Mouse (Mus musculus) brain, embryonic 14.5 days (tissue): ENCODE measurements at regions not wholly inside any gene's neighbourhood (a gene's known extent, or its start where the extent isn't known, plus 50 kb on each side); places are given as distances from the start of the nearest gene placed in this dataset.

Source experiments
- CTCF ChIP-seq: fragments of 200-500 bp; IDR thresholded peaks from 2 replicates; pipeline ENCODE4 v1.5.1; 2012; ENCODE audit warnings: inconsistent platforms, mild to moderate bottlenecking, moderate library complexity, borderline replicate concordance; ENCODE audit not compliant: insufficient read depth, insufficient read length; ENCODE audit errors: extremely low read depth
- POLR2A ChIP-seq: fragments of 200-500 bp; IDR thresholded peaks from 2 replicates; pipeline ENCODE4 v1.6.1; 2012; ENCODE audit warnings: mild to moderate bottlenecking, inconsistent platforms, borderline replicate concordance; ENCODE audit not compliant: poor library complexity, insufficient read depth, insufficient read length, severe bottlenecking; ENCODE audit errors: extremely low read depth

DNA sequence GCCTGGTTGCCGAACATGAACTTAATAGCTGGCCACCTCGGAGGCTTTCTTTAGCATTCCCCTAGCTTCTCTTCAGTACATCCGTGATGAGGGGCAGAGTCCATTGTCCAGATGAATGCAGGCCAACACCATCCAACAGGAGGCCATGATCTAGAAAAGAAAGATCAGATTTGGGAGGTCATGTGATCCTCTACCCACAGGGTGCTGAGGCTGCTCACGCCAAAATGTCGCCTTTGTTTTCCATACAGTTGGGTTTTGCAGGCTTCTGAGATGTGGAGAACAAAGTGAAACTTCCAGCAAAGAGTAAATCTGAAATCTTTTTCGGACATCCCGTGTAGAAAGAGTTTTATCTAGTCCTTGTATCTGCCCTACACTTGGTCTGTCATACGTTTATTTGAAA lies 55.2 kb upstream of the Zeb2 start:
- TF ChIP-seq CTCF (no peak), POLR2A (no peak)
